In the genomic region with DNA sequence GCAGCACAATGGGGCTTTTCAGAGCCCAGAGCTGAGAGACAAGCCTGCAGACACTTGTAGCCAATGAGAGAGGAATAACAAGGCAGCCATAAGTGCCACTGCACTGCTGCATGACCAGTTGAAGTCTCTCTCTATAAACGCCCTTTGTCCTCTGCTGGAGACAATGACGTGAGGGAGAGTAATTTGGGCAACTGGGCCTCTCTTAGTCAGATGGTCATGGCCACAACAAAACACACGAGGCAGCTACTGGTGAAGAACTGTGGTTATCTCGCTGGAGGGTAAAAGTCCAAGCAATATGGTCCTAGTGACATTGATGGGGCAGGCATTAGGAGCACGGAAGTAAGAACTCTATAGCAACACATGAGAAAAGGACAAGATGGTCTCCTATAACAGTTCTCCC, we compare ENCODE assay signal across 7 mouse cellular contexts.
DNase-seq lines count a peak whose midpoint lies in the region; ATAC-seq and TF ChIP-seq lines count a peak whose summit lies in the region.
"Not testable (repeated sequence)": the region's sequence is repeated elsewhere in the genome, so short reads cannot be mapped to it uniquely, and the experiment has no call there.

No protein-coding gene starts in this region.

- H3K4me1 ChIP-seq in heart, embryonic 13.5 days; hindbrain, embryonic 16.5 days (ENCODE audit: control insufficient read depth, insufficient read depth, low read depth, low read length); intestine, embryonic 16.5 days (ENCODE audit: control insufficient read depth, insufficient read depth, low read length); midbrain, embryonic 12.5 days; stomach, postnatal 0 days (replicated peaks; ENCODE audit: control insufficient read depth, insufficient read depth): not testable (repeated sequence)

- not testable (repeated sequence) for H3K27ac ChIP-seq in heart, embryonic 13.5 days (replicated peaks); hindbrain, embryonic 16.5 days (ENCODE audit: low read depth, low read length); intestine, embryonic 16.5 days (ENCODE audit: low read length); midbrain, embryonic 12.5 days (replicated peaks); stomach, postnatal 0 days (replicated peaks)

- H3K4me3 ChIP-seq in heart, embryonic 13.5 days; hindbrain, embryonic 16.5 days (ENCODE audit: low read length); intestine, embryonic 16.5 days (ENCODE audit: low read length); midbrain, embryonic 12.5 days; stomach, postnatal 0 days (ENCODE audit: low read depth, low read length): not testable (repeated sequence)

- H3K4me2 ChIP-seq in heart, embryonic 13.5 days; hindbrain, embryonic 16.5 days (ENCODE audit: low read length); intestine, embryonic 16.5 days (ENCODE audit: low read depth, low read length); midbrain, embryonic 12.5 days (replicated peaks); stomach, postnatal 0 days (replicated peaks; ENCODE audit: low read depth): not testable (repeated sequence)

- not testable (repeated sequence) for H3K27me3 ChIP-seq in heart, embryonic 13.5 days (replicated peaks); hindbrain, embryonic 16.5 days (replicated peaks; ENCODE audit: control insufficient read depth, insufficient read depth, low read length); intestine, embryonic 16.5 days (replicated peaks; ENCODE audit: control insufficient read depth, insufficient read depth, low read length); midbrain, embryonic 12.5 days; stomach, postnatal 0 days (ENCODE audit: control insufficient read depth, insufficient read depth, low read length)

- not testable (repeated sequence) for TF ChIP-seq EP300 in stomach, postnatal 0 days (optimal IDR thresholded peaks at IDR 0.05)

- not testable (repeated sequence) for H3K36me3 ChIP-seq in heart, embryonic 13.5 days; hindbrain, embryonic 16.5 days (ENCODE audit: control insufficient read depth, insufficient read depth, low read length); intestine, embryonic 16.5 days (ENCODE audit: control insufficient read depth, insufficient read depth, low read length); midbrain, embryonic 12.5 days; stomach, postnatal 0 days (ENCODE audit: control insufficient read depth, insufficient read depth, low read length)

- WGBS in heart, embryonic 13.5 days: 24% methylated on average over 4 of the region's 5 CpGs
- 31% methylated on average over 4 of the region's 5 CpGs for WGBS in hindbrain, embryonic 16.5 days
- 29% methylated on average over 4 of the region's 5 CpGs for WGBS in intestine, embryonic 16.5 days
- 66% methylated on average over 5 of the region's 5 CpGs for WGBS in midbrain, embryonic 12.5 days
- 49% methylated on average over 4 of the region's 5 CpGs for whole genome bisulfite sequencing in stomach, postnatal 0 days

- peak; percentile 39; the same call in 1 of the 2 replicates for ATAC-seq in heart, embryonic 13.5 days (ENCODE audit: extremely low read depth, insufficient number of reproducible peaks, low FRiP score, low TSS enrichment)
- 0 out of 2 replicates have a peak, but pooled peaks have one; percentile 19 for ATAC-seq in hindbrain, embryonic 16.5 days
- ATAC-seq in intestine, embryonic 16.5 days: peak; percentile 93
- ATAC-seq in midbrain, embryonic 12.5 days (ENCODE audit: low FRiP score, low read depth): peak; percentile 47; the same call in 1 of the 2 replicates
- 0 out of 2 replicates have a peak, but pooled peaks have one; percentile 8 for ATAC-seq in stomach, postnatal 0 days (ENCODE audit: low FRiP score, low TSS enrichment)

- not testable (repeated sequence) for H3K9ac ChIP-seq in heart, embryonic 13.5 days; hindbrain, embryonic 16.5 days (ENCODE audit: low read depth, low read length); intestine, embryonic 16.5 days (ENCODE audit: low read depth, low read length); midbrain, embryonic 12.5 days (replicated peaks); stomach, postnatal 0 days (ENCODE audit: low read length)

- not testable (repeated sequence) for H3K9me3 ChIP-seq in heart, embryonic 13.5 days; hindbrain, embryonic 16.5 days (ENCODE audit: control insufficient read depth, low read length); intestine, embryonic 16.5 days (ENCODE audit: control insufficient read depth, low read length); midbrain, embryonic 12.5 days; stomach, postnatal 0 days (ENCODE audit: control insufficient read depth, low read length)

- DNase-seq in brain, adult 2 months (ENCODE audit: low read depth, low spot score): peak; percentile 41
- peak; percentile 0 for DNase-seq in liver
- not testable (repeated sequence) for DNase-seq in stomach, postnatal 0 days (ENCODE audit: low spot score)

- TF ChIP-seq CTCF in stomach, postnatal 0 days (IDR thresholded peaks at IDR 0.05; ENCODE audit: low read depth): not testable (repeated sequence)

Comparison
In these comparisons a context has a peak if more than half of its experiments do, and no peak if none do; other contexts are left out.
1. ATAC-seq: peak in every context shown above with its lines; median percentile 93 in intestine, embryonic 16.5 days; 47 in midbrain, embryonic 12.5 days; 39 in heart, embryonic 13.5 days; 19 in hindbrain, embryonic 16.5 days; 8 in stomach, postnatal 0 days.